Mouse (Mus musculus) midbrain, embryonic 16.5 days (tissue): ENCODE results near the gene Bicral. TPM values are rescaled to one million over a fixed set of nuclear protein-coding genes. Genes with fewer than 3 reads are reported as not detected.
A peak's percentile ranks its signal among the peaks of the same experiment; 100 is the strongest.

Source experiments
- ATAC-seq: fragments of 200-750 bp; cut with Nextera tagmentation; 2 replicates; pipeline ENCODE4 v1.8.0; 2017; ENCODE audit warnings: moderate TSS enrichment
- H3K27ac ChIP-seq: fragments of 300-500 bp; sonication (generic); 2 replicates; pipeline ENCODE4 v1.5.1; 2014; ENCODE audit warnings: mild to moderate bottlenecking, low read length, mixed read lengths
- H3K27me3 ChIP-seq: fragments of 300-500 bp; sonication (generic); 2 replicates; pipeline ENCODE4 v1.6.1; 2014; ENCODE audit warnings: low read depth, low read length, mixed read lengths; ENCODE audit not compliant: control insufficient read depth, insufficient read depth
- H3K36me3 ChIP-seq: fragments of 300-500 bp; sonication (generic); 2 replicates; pipeline ENCODE4 v1.6.1; 2014; ENCODE audit warnings: mild to moderate bottlenecking, low read length, moderate library complexity, mixed read lengths; ENCODE audit not compliant: control insufficient read depth, insufficient read depth
- H3K4me1 ChIP-seq: fragments of 300-500 bp; sonication (generic); 2 replicates; pipeline ENCODE4 v1.6.1; 2014; ENCODE audit warnings: mild to moderate bottlenecking, low read length, mixed read lengths; ENCODE audit not compliant: control insufficient read depth, insufficient read depth
- H3K4me2 ChIP-seq: fragments of 300-500 bp; sonication (generic); 2 replicates; pipeline ENCODE4 v1.6.1; 2014; ENCODE audit warnings: mild to moderate bottlenecking, low read length, mixed read lengths
- H3K4me3 ChIP-seq: fragments of 300-500 bp; sonication (generic); 2 replicates; pipeline ENCODE4 v1.5.1; 2014; ENCODE audit warnings: low read depth, mild to moderate bottlenecking, low read length, moderate library complexity, mixed read lengths
- H3K9ac ChIP-seq: fragments of 300-500 bp; sonication (generic); 2 replicates; pipeline ENCODE4 v1.6.1; 2014; ENCODE audit warnings: low read depth, low read length, mixed read lengths
- H3K9me3 ChIP-seq: fragments of 300-500 bp; sonication (generic); replicated peaks from 2 replicates; pipeline ENCODE4 v1.6.1; 2014; ENCODE audit warnings: mild to moderate bottlenecking, low read length, mixed read lengths; ENCODE audit not compliant: control insufficient read depth, poor library complexity, severe bottlenecking
- WGBS: fragments of 180-500 bp; shearing (Covaris S2); extraction: QIAGEN DNeasy Blood & Tissue Kit; methylation state at CpG from one replicate; pipeline ENCODE4 v1.1.7; 2014; 5-methylcytosine and 5-hydroxymethylcytosine counted together
- polyA plus RNA-seq: library from polyadenylated mRNA; unstranded; fragments of >200 nt; fragmentation: Nextera tagmentation; extraction: Ambion mirVana; gene quantifications from 2 replicates; pipeline ENCODE4 v1.2.1, GENCODE M21; 2015

Bicral gene
- polyA plus RNA-seq, 1 experiment from 2014 or later, result 9.5 TPM

GRCm38 (mm10) chr17:46889450-46890084, 31.3 kb upstream of the Bicral start:
- H3K4me3 ChIP-seq, result peak overlapping the region; percentile 85
- WGBS, result under 1% methylated on average over 43 of the region's 44 CpGs
- H3K4me2 ChIP-seq, result peak overlapping the region; percentile 76
- H3K36me3 ChIP-seq, result no peaks in the 10 kb centered on the region
- H3K27me3 ChIP-seq, result no peaks in the 10 kb centered on the region
- peak; percentile 69 for ATAC-seq
- H3K27ac ChIP-seq, result peak overlapping the region; percentile 97
- peak overlapping the region; percentile 82 for H3K9ac ChIP-seq
- peaks cover 30% of the 10 kb centered on the region for H3K4me1 ChIP-seq
- H3K9me3 ChIP-seq, result no peaks in the 10 kb centered on the region

DNA sequence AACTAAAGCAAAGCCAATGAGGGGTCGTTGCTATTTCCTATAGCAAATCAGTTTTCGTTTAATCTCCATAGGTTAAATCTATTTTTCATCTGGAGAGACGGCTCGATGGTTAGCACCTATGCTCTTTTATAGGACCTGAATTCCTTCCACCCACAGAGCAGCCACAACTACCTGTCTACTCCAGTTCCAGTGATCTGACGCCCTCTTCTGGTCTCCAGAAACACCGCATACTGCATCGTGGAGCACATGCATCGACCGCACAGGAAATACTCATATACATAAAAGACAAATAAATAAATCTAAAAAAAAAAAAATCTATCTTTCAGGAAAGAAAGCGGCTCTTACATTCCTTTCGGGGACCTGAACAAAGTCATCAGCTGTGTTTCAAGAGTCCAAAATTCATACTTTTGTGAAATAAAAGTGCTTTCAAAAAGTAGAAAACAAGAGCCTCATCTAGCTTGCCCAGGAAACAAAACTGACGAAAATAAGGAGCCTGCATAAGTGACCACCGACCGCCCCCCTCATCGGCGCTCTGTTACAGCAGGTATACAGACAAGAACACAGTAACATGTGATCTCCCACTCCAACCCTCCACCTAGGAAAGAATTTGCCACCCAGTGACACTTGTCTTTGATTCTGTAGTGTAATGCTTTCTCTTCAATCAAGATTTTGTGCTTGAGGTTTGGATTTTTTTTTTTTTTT, 30.4 kb upstream of the Bicral start:
- peak overlapping the region; percentile 97 for H3K27ac ChIP-seq
- H3K4me1 ChIP-seq, result peaks cover 27% of the 10 kb centered on the region
- peak overlapping the region; percentile 76 for H3K4me2 ChIP-seq
- peak overlapping the region; percentile 85 for H3K4me3 ChIP-seq
- peak overlapping the region; percentile 82 for H3K9ac ChIP-seq
- no peaks in the 10 kb centered on the region for H3K9me3 ChIP-seq
- H3K36me3 ChIP-seq, result no peaks in the 10 kb centered on the region
- 32% methylated on average over 16 of the region's 16 CpGs for WGBS
- no peak for ATAC-seq
- no peaks in the 10 kb centered on the region for H3K27me3 ChIP-seq

GRCm38 (mm10) chr17:46885910-46886643, 27.8 kb upstream of the Bicral start:
- no peak for ATAC-seq

DNA sequence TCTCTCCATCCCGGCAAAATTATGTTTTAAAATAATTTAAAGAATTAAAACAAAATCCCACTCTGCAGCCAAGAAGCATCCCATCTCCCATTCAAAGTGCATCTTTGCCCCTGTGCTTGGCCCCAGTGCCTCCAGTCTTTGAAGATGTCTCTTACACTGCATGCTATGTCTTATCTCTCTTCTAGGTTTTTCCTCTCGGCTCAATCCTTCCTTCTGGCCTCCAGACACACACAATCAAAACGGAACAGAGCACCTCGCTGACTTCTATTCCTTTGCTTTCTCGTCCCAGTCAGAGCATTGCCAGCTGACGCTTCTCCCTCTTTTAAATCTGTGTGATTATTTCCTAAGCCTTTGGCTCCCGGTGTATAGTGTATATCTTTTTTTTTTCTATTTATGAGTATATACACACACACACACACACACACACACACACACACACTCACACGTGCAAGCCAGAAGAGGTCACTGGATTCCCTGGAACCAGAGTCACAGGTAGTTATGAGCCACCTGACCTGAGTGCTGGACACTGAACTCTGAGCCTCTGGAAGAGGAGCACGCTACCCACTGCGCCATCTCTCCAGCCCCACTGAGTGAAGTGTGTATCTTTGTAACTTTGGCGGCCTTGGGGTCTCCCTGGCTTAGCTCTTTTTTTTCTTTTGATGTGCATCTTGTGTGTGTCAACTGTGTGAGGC, 27.1 kb upstream of the Bicral start:
- H3K9me3 ChIP-seq, result no peaks in the 10 kb centered on the region
- H3K4me2 ChIP-seq, result no peak overlapping the region
- H3K36me3 ChIP-seq, result no peaks in the 10 kb centered on the region
- H3K4me3 ChIP-seq, result no peak overlapping the region
- H3K27me3 ChIP-seq, result no peaks in the 10 kb centered on the region
- H3K27ac ChIP-seq, result no peak overlapping the region
- WGBS, result 78% methylated on average over 11 of the region's 11 CpGs
- no peak overlapping the region for H3K9ac ChIP-seq
- ATAC-seq, result no peak
- peaks cover 8% of the 10 kb centered on the region for H3K4me1 ChIP-seq

More at GRCm38 (mm10) chr17:46885910-46886643, 27.8 kb upstream of the Bicral start:
- Histone ChIP-seq H3K4me3 (no peak overlapping the region), H3K27ac (no peak overlapping the region), H3K9ac (peak overlapping the region; percentile 30; the same call in 1 of the 2 replicates), H3K4me2 (no peak overlapping the region), H3K4me1 (peaks cover 8% of the 10 kb centered on the region), H3K9me3 (no peaks in the 10 kb centered on the region), H3K27me3 (no peaks in the 10 kb centered on the region), H3K36me3 (no peaks in the 10 kb centered on the region)
- 56% methylated on average over 17 of the region's 17 CpGs for WGBS

DNA sequence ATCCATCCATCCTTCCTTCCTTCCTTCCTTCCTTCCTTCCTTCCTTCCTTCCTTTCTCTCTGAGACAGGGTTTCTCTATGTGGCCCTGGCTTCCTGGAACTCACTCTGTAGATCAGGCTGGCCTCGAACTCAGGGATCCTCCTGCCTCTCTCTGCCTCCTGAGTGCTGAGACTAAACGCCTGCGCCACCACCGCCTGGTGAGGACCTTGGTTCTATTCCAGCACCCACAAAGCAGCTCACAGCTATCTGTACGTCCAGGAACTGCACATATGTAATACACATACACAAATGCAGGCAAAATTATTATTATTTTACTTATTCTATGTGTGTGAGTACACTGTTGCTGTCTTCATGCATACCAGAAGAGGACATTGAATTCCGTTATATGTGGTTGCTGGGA, 26.5 kb upstream of the Bicral start:
- WGBS, result 94% methylated on average over 6 of the region's 6 CpGs
- no peak overlapping the region for H3K4me3 ChIP-seq
- no peak overlapping the region for H3K4me2 ChIP-seq

GRCm38 (mm10) chr17:46883107-46883506, 24.8 kb upstream of the Bicral start:
- Histone ChIP-seq H3K9me3 (no peaks in the 10 kb centered on the region), H3K4me3 (no peak overlapping the region), H3K27ac (no peak overlapping the region), H3K9ac (no peak overlapping the region), H3K4me1 (peaks cover 2% of the 10 kb centered on the region; the same call in 1 of the 2 replicates), H3K27me3 (no peaks in the 10 kb centered on the region), H3K4me2 (no peak overlapping the region), H3K36me3 (no peaks in the 10 kb centered on the region)
- WGBS, result 89% methylated on average over 9 of the region's 9 CpGs
- no peak for ATAC-seq

More for the DNA sequence above, 26.5 kb upstream of the Bicral start:
- Histone ChIP-seq H3K27me3 (no peaks in the 10 kb centered on the region), H3K9ac (no peak overlapping the region), H3K36me3 (no peaks in the 10 kb centered on the region), H3K9me3 (no peaks in the 10 kb centered on the region), H3K27ac (no peak overlapping the region), H3K4me1 (peaks cover 8% of the 10 kb centered on the region)
- ATAC-seq, result no peak

GRCm38 (mm10) chr17:46881728-46882127, 23.4 kb upstream of the Bicral start:
- 88% methylated on average over 6 of the region's 6 CpGs for WGBS
- Histone ChIP-seq H3K9ac (no peak overlapping the region), H3K4me2 (no peak overlapping the region), H3K27ac (no peak overlapping the region), H3K36me3 (no peaks in the 10 kb centered on the region), H3K9me3 (no peaks in the 10 kb centered on the region), H3K27me3 (no peaks in the 10 kb centered on the region), H3K4me3 (no peak overlapping the region), H3K4me1 (0 out of 2 replicates have a peak, but pooled peaks cover 2% of the 10 kb centered on the region)
- ATAC-seq, result no peak

DNA sequence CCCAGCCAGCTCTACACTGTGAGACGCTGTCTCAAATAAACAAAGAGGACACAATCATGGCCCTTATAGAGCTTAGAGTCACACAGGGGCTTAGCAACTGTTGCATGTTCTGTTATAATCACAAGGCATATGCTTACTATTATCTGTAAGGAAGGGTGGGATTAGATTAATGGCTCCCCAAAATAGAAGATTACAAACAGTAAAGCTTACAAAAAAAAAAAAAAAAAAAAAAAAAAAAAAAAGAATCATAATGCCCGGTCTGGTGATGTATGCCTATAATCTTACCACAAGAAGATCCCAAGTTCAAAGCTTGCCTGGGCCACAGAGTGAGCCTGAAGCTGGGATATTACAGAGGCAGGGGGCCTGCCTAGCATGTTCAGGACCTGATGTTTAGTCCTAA, 22.0 kb upstream of the Bicral start:
- H3K9me3 ChIP-seq, result no peaks in the 10 kb centered on the region
- H3K27me3 ChIP-seq, result no peaks in the 10 kb centered on the region
- H3K9ac ChIP-seq, result no peak overlapping the region
- no peaks in the 10 kb centered on the region for H3K36me3 ChIP-seq
- H3K27ac ChIP-seq, result no peak overlapping the region
- no peak overlapping the region for H3K4me2 ChIP-seq
- no peaks in the 10 kb centered on the region for H3K4me1 ChIP-seq
- H3K4me3 ChIP-seq, result no peak overlapping the region
- ATAC-seq, result no peak
- WGBS, result 69% methylated on average over 2 of the region's 2 CpGs
